Mouse (Mus musculus) 3T3-L1 (cell line): Measurements from ENCODE around the gene Defa2.
"Not testable (repeated sequence)": the region's sequence is repeated elsewhere in the genome, so short reads cannot be mapped to it uniquely, and the experiment has no call there.

ENCODE experiments used
- DNase-seq: peaks from one replicate; pipeline ENCODE4 v3.0.0-alpha.2; 2015; ENCODE audit warnings: low read depth, low spot score

Defa2 gene

GRCm38 (mm10) chr8:21378215-21378614 is at the start of gene Defa2:
Defa2 (plus strand) TSS chr8:21378515.
- DNase-seq: not testable (repeated sequence)

- DNase-seq: not testable (repeated sequence)
Observed at GRCm38 (mm10) chr8:21391511-21391910, 13.2 kb downstream of the Defa2 start, which contains the start of gene Defa33. Defa33 (plus strand) TSS chr8:21391811.

- not testable (repeated sequence) for DNase-seq
Observed at GRCm38 (mm10) chr8:21427111-21427510, 48.8 kb downstream of the Defa2 start, which contains the start of gene Defa36. Defa36 (plus strand) TSS chr8:21427411.
